Mouse (Mus musculus) CD8-positive naive resting alpha-beta T cell, adult 2 months (primary cell): ENCODE data around the gene Duox1.
"Not testable (repeated sequence)": the region's sequence is repeated elsewhere in the genome, so short reads cannot be mapped to it uniquely, and the experiment has no call there.

Experiments used
- DNase-seq, 2 experiments: peaks; one replicate each; pipeline ENCODE4 v3.0.0; 2022; ENCODE audit warnings: low read depth in 2 of 2, low spot score in 2 of 2

Gene Duox1

GRCm38 (mm10) chr2:122374666-122375331 is 59.3 kb downstream of the Duox1 start:
- DNase-seq: no peak

GRCm38 (mm10) chr2:122375391-122375991 is 60.0 kb downstream of the Duox1 start:
- DNase-seq: peak; percentile 97

DNA sequence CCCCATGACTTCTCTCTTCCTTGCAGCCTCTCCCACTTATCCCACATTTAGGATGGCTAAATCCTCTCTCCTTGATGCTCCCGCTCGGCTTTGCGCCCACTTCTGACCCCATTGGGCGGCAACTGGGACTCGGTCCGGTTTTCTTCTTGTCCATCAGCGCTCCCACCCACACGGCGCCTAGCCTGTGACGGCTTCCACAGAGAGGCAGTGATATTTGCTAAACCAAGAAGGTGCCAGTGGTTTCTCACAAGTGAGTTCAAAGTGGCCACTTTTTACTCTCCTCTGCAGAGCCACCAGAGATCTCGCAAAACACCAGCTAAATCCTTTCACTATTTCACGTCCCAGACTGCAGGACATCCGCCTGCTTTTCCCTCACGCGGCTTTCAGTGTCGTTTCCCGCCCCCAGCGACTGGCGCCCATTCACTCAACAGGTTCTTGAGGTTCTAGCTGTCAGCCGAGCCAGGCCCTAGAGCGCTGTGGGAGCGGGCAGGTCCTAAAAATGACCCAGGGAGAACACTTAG is 60.6 kb downstream of the Duox1 start:
- DNase-seq: peak in 1 of 2 experiments; percentile 46

- peak; percentile 99 to 100 for DNase-seq
These were observed 61.8 kb downstream of the Duox1 start for GRCm38 (mm10) chr2:122377215-122377674.

GRCm38 (mm10) chr2:122377751-122378246 is 62.3 kb downstream of the Duox1 start:
- DNase-seq: peak; percentile 72 to 73

DNA sequence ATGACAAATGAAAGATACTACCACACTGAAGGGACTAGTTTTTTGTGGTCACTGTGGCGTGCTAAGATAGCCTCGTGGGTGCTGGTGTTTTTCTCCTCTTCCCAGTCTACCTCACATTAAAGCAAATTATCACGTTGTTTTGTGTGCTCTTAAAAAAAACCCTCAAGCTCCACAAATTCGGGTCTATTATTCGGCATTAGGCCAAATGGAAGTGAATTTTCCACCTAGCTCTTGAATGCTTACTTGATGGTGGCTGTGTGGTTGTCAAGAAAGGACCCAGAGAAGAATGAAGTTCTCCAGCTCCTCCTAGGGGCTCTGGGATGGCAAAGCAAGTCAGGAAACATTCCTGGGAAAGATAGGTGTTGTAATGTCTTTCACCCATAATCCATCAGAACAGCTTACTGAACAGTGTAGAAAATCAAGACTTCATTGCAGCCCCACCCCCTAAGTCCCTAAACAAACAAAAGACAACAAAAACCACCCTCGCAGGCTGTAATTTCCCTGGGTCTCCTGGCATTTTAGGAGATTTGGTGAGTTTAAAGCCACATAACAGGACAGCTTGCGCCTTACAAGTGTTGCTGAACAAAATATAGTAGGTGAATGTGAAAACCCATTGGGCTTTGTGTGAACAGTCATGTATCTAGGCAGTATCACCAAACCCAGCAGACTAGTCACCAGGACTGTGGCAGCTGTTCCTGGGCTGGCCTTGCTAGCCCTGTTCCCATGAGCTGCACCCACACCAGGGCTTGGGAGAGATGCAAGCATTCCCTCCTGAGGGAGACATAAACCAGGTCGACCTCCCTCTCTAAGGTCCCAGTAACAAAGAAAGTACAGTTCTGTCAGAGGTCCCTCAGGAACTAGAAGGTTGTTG is 63.2 kb downstream of the Duox1 start:
- DNase-seq: no peak

- DNase-seq: no peak
These were observed 63.8 kb downstream of the Duox1 start for GRCm38 (mm10) chr2:122379292-122379650.

DNA sequence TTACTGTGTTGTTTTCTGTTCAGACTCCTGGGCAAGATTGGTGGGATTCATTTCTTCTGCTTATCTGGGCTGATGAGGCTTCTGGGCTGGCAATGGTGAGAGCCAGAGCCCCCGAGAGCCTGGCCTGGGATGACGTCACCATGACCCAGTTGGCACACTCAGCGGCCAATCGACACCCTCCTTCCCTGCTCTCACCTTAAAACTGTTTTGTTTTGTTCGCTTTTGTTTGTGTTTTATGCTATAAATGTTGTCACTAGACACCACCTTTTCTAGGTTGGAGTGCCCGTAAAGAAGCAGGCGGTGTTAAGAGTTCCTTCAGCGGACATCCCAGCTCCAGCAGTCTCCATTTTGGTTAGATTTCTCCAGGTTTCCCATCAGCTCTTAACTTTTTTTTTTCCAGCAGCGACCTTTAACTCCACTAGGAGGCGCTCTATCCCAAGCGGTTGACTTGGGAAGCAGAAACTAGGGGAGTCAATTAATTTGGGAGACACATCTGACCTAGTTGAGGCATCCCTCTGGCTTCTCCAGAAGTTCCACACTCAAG is 65.4 kb downstream of the Duox1 start:
- peak; percentile 43 to 53 for DNase-seq

DNA sequence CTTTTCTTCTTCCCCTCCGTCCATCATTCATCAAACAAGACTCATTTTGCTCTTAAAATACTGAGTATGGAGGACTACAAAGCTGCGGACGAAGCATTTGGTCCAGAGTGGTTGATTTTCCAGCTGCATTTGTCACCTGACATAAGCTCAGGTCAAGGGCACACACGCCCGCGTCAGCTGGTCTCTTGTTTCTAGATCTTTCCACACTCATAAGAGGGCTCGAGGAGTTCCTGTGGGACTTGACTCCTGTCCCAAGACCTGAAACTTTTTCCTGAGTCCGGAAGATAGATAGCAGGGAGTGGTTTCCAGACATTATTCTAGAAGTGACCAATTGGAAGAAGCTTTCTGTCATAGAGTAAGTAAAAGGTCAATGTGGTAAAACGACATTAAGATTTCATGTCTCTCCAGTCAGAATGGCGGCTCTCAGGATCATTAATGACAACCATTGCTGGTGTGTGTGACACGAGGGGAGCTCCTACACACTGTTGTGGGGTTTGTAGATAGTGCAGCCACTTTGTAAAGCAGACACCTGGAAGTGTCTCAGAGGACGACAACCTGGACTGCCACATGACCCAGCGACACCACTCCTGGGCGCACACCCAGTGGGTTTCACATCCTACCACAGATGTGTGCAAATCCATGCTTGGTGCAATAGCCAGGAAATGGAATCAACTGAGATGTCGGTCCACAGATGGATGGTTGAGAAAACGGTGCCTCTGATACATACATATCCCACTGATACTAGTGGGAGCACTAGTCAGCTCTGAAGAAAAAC is 66.0 kb downstream of the Duox1 start:
- no peak for DNase-seq

DNA sequence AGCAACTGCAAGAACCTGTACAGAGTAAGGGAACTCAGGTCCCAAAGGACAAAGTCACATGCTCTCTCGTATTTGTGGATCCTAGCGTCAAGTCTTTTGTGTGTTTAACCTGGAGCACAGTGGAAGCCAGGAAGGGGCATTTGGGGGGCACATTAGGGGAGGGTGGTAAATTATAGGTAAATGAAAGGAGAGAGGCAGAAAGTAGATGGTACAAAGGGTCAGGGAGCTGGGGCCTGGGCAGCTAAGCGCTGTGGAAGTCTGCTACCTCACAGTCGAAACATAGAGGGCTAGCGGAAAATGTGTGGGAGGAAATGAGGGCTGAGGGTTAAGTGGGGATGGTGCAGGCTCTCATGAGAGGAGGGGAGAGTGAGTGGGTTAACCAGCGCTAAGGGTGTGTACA is 66.6 kb downstream of the Duox1 start:
- no peak for DNase-seq

DNA sequence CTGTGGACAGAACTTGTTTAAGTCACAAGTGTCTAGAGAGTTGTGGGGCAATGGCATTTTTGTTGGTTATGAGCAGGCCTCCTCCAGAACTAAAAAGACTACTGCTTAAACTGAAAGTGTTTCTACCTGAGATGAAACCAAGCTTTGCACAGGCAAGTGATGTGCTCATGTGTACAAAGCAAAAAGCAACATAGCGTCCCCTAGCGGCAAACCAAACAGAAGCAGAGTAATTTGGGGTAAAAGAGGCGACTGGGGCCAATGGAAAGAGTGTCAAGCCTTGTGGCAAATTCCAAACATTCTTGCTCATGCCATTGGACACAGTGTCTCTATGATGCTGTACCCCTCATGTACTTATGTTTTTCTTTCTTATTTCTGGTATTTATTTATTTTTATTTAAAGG is 69.6 kb downstream of the Duox1 start:
- no peak for DNase-seq

GRCm38 (mm10) chr2:122387135-122387534 is 71.7 kb downstream of the Duox1 start:
- not testable (repeated sequence) for DNase-seq

GRCm38 (mm10) chr2:122396150-122396549 is 80.7 kb downstream of the Duox1 start:
- no peak for DNase-seq
